Mouse (Mus musculus) stomach, postnatal 0 days (tissue): ENCODE measurements around the gene Hps6.

ENCODE experiments used
- CTCF ChIP-seq: IDR thresholded peaks from 2 replicates; pipeline ENCODE4 v1.5.1; 2016; ENCODE audit warnings: antibody characterized with exemption, low read depth, mild to moderate bottlenecking, moderate library complexity
- EP300 ChIP-seq: optimal IDR thresholded peaks from 2 replicates; pipeline ENCODE3; 2016; ENCODE audit warnings: antibody characterized with exemption

GRCm38 (mm10) chr19:45998694-45999217 lies 4.6 kb upstream of the Hps6 start:
- TF ChIP-seq CTCF (no peak), EP300 (no peak)
